Mouse (Mus musculus): ENCODE measurements at regions not wholly inside any gene's neighbourhood (a gene's known extent, or its start where the extent isn't known, plus 50 kb on each side); places are given as distances from the start of the nearest gene placed in this dataset.
"Not testable (repeated sequence)": the region's sequence is repeated elsewhere in the genome, so short reads cannot be mapped to it uniquely, and the experiment has no call there.

DNA sequence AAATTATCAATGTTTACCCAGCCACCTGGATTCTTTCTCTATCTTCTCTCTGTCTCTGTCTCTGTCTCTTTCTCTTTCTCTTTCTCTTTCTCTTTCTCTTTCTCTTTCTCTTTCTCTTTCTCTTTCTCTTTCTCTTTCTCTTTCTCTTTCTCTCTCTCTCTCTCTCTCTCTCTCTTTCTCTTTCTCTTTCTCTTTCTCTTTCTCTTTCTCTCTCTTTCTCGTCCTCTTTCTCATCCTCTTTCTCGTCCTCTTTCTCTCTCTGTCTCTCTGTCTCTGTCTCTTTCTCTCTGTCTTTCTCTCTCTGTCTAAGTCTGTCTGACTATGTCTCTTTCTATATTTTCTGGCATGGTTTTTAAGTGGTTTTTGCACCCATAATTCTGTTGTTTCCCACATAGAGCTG is 217.6 kb downstream of the Serpinb8 start:
- not testable (repeated sequence) for H3K36me3 ChIP-seq; H3K4me1 ChIP-seq (replicated peaks); ATAC-seq; H3K27ac ChIP-seq; H3K27me3 ChIP-seq; H3K9ac ChIP-seq (replicated peaks); H3K9me3 ChIP-seq; H3K4me2 ChIP-seq (replicated peaks); H3K4me3 ChIP-seq (replicated peaks)
- 91% methylated on average over 2 of the region's 2 CpGs for WGBS

GRCm38 (mm10) chr1:107811136-107811535 is 221.3 kb downstream of the Serpinb8 start:
- H3K9me3 ChIP-seq, result no peaks in the 10 kb centered on the region
- WGBS, result 72% methylated on average over 1 of the region's 1 CpGs
- no peaks in the 10 kb centered on the region for H3K4me1 ChIP-seq (replicated peaks)
- H3K4me2 ChIP-seq (replicated peaks), result no peak overlapping the region
- H3K9ac ChIP-seq (replicated peaks), result no peak overlapping the region
- H3K27me3 ChIP-seq, result no peaks in the 10 kb centered on the region
- no peak overlapping the region for H3K27ac ChIP-seq
- no peak overlapping the region for H3K4me3 ChIP-seq (replicated peaks)
- no peaks in the 10 kb centered on the region for H3K36me3 ChIP-seq
- no peak for ATAC-seq

- Histone ChIP-seq H3K4me1 (replicated peaks) (no peaks in the 10 kb centered on the region), H3K27me3 (no peaks in the 10 kb centered on the region), H3K4me3 (replicated peaks) (no peak overlapping the region), H3K9ac (replicated peaks) (no peak overlapping the region), H3K4me2 (replicated peaks) (no peak overlapping the region), H3K9me3 (no peaks in the 10 kb centered on the region), H3K36me3 (no peaks in the 10 kb centered on the region), H3K27ac (no peak overlapping the region)
- 0 out of 2 replicates have a peak, but pooled peaks have one; percentile 20 for ATAC-seq
- WGBS, result 88% methylated on average over 2 of the region's 2 CpGs
Observed at GRCm38 (mm10) chr1:107811859-107812258, 222.1 kb downstream of the Serpinb8 start.

- Histone ChIP-seq H3K36me3 (no peaks in the 10 kb centered on the region), H3K27ac (no peak overlapping the region), H3K9me3 (no peaks in the 10 kb centered on the region), H3K4me2 (replicated peaks) (no peak overlapping the region), H3K4me1 (replicated peaks) (no peaks in the 10 kb centered on the region), H3K27me3 (no peaks in the 10 kb centered on the region), H3K9ac (replicated peaks) (no peak overlapping the region), H3K4me3 (replicated peaks) (no peak overlapping the region)
- 88% methylated on average over 5 of the region's 5 CpGs for WGBS
- ATAC-seq, result no peak
Observed at GRCm38 (mm10) chr1:107837877-107838276, 248.1 kb downstream of the Serpinb8 start.

- H3K27me3 ChIP-seq, result no peaks in the 10 kb centered on the region
- 56% methylated on average over 2 of the region's 2 CpGs for WGBS
Observed at GRCm38 (mm10) chr1:107852386-107852785, 262.6 kb downstream of the Serpinb8 start.

DNA sequence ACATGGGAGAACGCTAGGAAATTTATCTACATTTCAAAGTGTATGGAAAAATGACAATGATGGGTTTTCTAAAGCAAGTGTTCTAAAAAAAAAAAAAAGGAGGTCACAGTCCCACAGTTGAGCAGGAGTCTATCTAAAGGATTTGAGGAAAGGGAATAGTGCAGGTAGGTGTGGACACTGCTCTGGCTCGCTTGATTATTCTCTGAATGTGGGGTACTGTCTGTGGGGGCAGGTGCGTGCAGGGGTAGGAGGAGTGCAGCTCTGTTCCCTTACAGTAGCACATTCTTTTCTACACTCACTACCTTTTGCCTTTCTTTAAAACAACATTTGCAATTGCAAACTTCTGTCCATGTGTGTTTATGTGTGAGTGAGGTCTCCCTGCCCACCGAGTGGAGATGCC is 263.2 kb downstream of the Serpinb8 start:
- no peaks in the 10 kb centered on the region for H3K27me3 ChIP-seq
- H3K27ac ChIP-seq, result no peak overlapping the region
- no peak for ATAC-seq

More at GRCm38 (mm10) chr1:107852386-107852785, 262.6 kb downstream of the Serpinb8 start:
- Histone ChIP-seq H3K9ac (replicated peaks) (no peak overlapping the region), H3K36me3 (no peaks in the 10 kb centered on the region), H3K9me3 (no peaks in the 10 kb centered on the region), H3K4me2 (replicated peaks) (no peak overlapping the region), H3K4me1 (replicated peaks) (no peaks in the 10 kb centered on the region), H3K4me3 (replicated peaks) (no peak overlapping the region), H3K27ac (no peak overlapping the region)
- peak; percentile 30; the same call in 1 of the 2 replicates for ATAC-seq

GRCm38 (mm10) chr1:107897743-107898437 is 308.1 kb downstream of the Serpinb8 start:
- 32% methylated on average over 3 of the region's 3 CpGs for WGBS
- Histone ChIP-seq H3K4me3 (replicated peaks) (no peak overlapping the region), H3K36me3 (no peaks in the 10 kb centered on the region), H3K27me3 (no peaks in the 10 kb centered on the region), H3K9ac (replicated peaks) (no peak overlapping the region), H3K27ac (no peak overlapping the region), H3K9me3 (no peaks in the 10 kb centered on the region), H3K4me1 (replicated peaks) (peaks cover 8% of the 10 kb centered on the region; the same call in 1 of the 2 replicates), H3K4me2 (replicated peaks) (no peak overlapping the region)
- peak; percentile 25; the same call in 1 of the 2 replicates for ATAC-seq

More for the DNA sequence above, 263.2 kb downstream of the Serpinb8 start:
- H3K9me3 ChIP-seq, result no peaks in the 10 kb centered on the region
- H3K9ac ChIP-seq (replicated peaks), result no peak overlapping the region
- H3K4me2 ChIP-seq (replicated peaks), result no peak overlapping the region
- H3K36me3 ChIP-seq, result no peaks in the 10 kb centered on the region
- H3K4me1 ChIP-seq (replicated peaks), result no peaks in the 10 kb centered on the region
- H3K4me3 ChIP-seq (replicated peaks), result no peak overlapping the region
- 80% methylated on average over 4 of the region's 4 CpGs for WGBS

- Histone ChIP-seq H3K9ac (replicated peaks) (no peak overlapping the region), H3K9me3 (no peaks in the 10 kb centered on the region), H3K36me3 (no peaks in the 10 kb centered on the region), H3K4me3 (replicated peaks) (no peak overlapping the region), H3K27ac (no peak overlapping the region), H3K27me3 (no peaks in the 10 kb centered on the region), H3K4me1 (replicated peaks) (peaks cover 8% of the 10 kb centered on the region; the same call in 1 of the 2 replicates), H3K4me2 (replicated peaks) (no peak overlapping the region)
- 86% methylated on average over 4 of the region's 4 CpGs for WGBS
- ATAC-seq, result no peak
Observed at GRCm38 (mm10) chr1:107899261-107899660, 309.5 kb downstream of the Serpinb8 start.

DNA sequence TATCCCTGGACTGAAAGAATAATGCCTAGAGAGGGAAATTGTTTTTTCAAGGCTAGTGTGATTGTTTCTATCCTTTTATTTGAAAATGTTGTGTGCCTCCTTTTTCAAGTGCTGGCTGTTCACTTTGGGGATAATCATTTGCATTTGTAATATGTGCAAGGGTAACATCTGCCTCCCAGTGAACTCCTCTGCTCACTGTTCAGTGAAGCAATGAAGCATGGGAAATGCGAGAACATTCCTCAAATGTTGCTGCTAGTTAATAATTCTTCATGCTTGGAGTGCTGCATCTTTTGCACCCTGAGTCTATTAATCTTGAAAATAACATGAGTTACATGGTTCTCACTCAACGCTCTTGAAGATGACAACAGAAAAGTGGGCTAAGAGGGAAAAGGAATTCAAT is 310.6 kb downstream of the Serpinb8 start:
- Histone ChIP-seq H3K27ac (no peak overlapping the region), H3K36me3 (no peaks in the 10 kb centered on the region), H3K4me1 (replicated peaks) (peaks cover 8% of the 10 kb centered on the region; the same call in 1 of the 2 replicates), H3K9me3 (no peaks in the 10 kb centered on the region), H3K4me2 (replicated peaks) (no peak overlapping the region), H3K4me3 (replicated peaks) (no peak overlapping the region), H3K27me3 (no peaks in the 10 kb centered on the region), H3K9ac (replicated peaks) (no peak overlapping the region)
- ATAC-seq, result no peak
- 43% methylated on average over 2 of the region's 2 CpGs for WGBS

- no peak for ATAC-seq
- Histone ChIP-seq H3K4me2 (replicated peaks) (no peak overlapping the region), H3K36me3 (no peaks in the 10 kb centered on the region), H3K4me1 (replicated peaks) (peaks cover 8% of the 10 kb centered on the region; the same call in 1 of the 2 replicates), H3K4me3 (replicated peaks) (no peak overlapping the region), H3K27me3 (no peaks in the 10 kb centered on the region), H3K9ac (replicated peaks) (no peak overlapping the region), H3K9me3 (no peaks in the 10 kb centered on the region), H3K27ac (no peak overlapping the region)
- 52% methylated on average over 1 of the region's 1 CpGs for WGBS
Observed at GRCm38 (mm10) chr1:107900913-107901312, 311.1 kb downstream of the Serpinb8 start.

GRCm38 (mm10) chr1:107908236-107909063 is 318.6 kb downstream of the Serpinb8 start:
- Histone ChIP-seq H3K36me3 (no peaks in the 10 kb centered on the region), H3K4me2 (replicated peaks) (no peak overlapping the region), H3K27ac (no peak overlapping the region), H3K9me3 (no peaks in the 10 kb centered on the region), H3K9ac (replicated peaks) (no peak overlapping the region), H3K4me3 (replicated peaks) (no peak overlapping the region), H3K4me1 (replicated peaks) (no peaks in the 10 kb centered on the region), H3K27me3 (no peaks in the 10 kb centered on the region)
- 54% methylated on average over 4 of the region's 4 CpGs for WGBS
- peak; percentile 66; the same call in 1 of the 2 replicates for ATAC-seq

All from midbrain, embryonic 13.5 days (tissue).